Mouse (Mus musculus): Measurements from ENCODE around the gene Slc22a14. TPM values are rescaled to one million over a fixed set of nuclear protein-coding genes. Genes with fewer than 3 reads are reported as not detected.
"Not testable (repeated sequence)": the region's sequence is repeated elsewhere in the genome, so short reads cannot be mapped to it uniquely, and the experiment has no call there.

Slc22a14 gene
- polyA plus RNA-seq, 2 experiments from 2014 or later: not detected

DNA sequence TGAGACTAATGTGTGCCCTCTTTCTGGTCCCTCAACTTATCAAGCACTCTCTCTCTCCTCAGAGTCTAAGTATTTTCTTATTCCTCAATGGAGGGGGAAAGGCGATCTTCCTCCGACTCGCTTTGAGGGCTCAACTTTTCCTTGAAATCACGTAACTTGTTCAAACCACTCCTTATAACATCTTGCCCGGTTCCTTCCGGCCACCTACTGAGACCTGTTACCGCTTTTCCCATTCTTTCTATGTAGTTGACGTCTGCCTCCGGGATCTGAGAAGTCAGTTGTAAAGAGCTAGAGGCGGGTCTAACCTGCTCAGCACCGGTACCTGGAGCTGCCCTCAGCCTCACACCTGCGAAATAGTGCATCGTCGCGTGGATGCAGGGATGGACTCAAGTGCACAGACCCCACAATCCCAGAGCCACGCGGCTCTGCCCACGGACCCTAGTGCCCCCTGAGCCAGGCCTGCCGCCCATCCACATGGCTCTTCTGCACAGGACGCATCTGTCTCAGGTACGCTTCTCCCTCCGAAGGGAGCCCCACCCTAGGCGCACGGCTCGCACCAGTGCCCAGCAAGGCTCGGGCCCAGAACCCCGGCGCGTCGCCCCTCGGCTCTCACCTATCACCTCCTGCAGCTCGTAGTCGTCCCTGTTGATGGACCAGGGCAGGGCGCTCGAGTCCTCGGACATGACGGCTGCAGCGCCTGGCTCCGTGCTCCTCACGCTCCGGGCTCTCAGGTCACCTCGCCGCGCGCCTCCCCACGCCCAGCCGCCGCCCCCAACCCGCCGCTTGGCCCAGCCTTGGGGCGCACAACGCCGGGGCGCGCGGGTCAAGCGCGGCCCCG, 43.7 kb downstream of the Slc22a14 start:
- no peak for ATAC-seq

DNA sequence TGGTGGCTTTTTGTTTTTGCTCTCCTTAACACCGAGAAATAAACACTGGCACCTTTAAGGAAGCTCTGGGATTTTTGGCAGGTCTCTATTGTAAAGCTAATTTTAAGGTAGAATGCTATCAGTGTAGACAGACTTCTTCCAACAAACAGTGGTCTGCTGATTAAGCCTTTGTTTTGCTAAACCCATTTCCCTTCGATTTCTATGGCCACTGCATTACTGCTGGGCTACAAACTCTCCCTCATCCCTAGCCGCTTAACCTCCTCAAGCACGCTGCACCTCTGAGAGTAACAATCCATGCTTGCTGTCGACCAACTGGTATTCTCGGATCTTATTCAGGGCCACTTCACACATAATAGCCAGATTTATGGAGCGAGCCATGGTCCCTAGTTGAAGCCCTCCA, 44.4 kb downstream of the Slc22a14 start:
- ATAC-seq: no peak

DNA sequence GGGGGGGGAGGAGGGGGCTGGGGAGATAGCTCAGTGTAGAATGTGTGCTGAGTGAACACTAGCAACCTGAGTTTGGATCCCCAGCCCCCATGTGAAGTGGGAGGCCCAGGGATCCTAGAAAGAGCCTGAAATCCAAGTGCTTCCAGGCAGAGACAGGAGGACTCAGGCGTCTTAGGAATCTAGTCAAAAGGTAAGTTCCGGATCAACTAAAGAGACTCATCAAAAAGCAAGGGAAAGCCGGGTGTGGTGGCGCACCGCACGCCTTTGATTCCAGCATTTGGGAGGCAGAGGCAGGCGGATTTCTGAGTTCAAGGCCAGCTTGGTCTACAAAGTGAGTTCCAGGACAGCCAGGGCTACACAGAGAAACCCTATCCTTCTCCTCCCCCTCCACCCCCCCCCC, 44.9 kb downstream of the Slc22a14 start:
- ATAC-seq: no peak

DNA sequence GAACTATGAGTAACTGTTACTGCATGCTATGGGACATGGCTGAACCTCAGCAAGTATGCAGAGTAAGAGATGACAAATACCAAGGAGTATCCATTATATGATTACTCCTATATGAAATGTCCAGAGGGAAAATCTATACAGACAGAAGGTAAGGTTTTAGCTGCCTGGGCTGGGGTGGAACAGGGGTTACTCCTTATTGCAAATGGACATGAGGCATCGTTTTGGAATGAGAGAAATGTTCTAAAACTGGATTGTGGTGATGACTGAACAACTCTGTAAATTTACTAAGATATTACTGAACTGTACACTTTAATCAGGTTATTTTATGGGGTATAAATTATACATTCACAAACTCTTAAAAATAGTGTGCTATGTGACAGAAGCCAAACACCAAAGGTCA, 46.5 kb downstream of the Slc22a14 start:
- no peak for ATAC-seq

DNA sequence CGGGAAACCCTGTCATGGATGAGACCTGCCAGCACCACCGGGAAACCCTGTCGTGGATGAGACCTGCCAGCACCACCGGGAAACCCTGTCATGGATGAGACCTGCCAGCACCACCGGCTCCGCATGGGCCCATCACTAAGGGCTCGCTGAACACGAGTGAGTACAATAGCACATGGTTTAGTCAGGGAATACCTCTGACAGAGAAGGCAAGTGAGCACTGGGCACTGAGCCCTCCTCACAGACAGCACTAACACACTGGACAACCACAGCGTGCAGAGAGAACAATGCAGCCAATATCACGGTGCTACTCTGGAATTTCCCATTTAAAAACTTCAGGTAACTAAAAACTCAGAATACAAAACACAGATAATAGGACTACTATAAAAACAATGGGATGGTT, 52.3 kb downstream of the Slc22a14 start:
- ATAC-seq: no peak

DNA sequence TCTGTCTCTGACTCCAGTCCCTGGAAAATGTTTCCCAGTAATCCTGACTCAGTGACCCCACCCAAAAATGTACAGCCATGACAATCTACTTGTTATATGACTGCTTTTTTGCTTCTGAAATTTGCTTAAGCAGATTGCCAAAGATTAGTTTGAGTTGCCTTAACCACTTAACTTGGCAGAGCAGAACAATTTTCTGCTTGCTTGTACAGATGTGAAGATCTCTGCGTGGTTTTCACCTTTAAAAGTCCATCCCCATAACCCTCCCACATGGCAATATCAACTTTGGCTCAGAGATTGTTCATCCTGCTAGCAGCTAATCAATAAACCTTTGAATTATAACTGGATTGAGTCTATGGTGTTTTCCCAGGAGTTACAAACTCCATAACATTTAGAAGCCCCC, 56.3 kb downstream of the Slc22a14 start:
- no peak for ATAC-seq

DNA sequence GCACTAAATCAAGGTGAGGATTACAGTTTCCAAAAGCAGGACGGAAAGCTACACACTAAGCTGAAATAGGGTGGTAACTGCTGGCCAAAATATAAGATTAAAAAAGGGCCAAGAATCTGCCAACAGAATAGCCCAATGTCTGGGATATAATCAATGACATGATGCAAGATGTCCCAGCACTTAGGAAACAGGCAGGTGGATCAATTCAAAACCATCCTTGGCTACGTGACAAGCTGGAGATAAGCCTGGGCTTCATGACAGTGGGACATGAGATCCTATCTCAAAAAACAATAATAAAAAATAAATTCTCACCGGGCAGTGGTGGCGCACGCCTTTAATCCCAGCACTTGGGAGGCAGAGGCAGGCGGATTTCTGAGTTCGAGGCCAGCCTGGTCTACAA, 59.5 kb downstream of the Slc22a14 start:
- ATAC-seq: no peak

DNA sequence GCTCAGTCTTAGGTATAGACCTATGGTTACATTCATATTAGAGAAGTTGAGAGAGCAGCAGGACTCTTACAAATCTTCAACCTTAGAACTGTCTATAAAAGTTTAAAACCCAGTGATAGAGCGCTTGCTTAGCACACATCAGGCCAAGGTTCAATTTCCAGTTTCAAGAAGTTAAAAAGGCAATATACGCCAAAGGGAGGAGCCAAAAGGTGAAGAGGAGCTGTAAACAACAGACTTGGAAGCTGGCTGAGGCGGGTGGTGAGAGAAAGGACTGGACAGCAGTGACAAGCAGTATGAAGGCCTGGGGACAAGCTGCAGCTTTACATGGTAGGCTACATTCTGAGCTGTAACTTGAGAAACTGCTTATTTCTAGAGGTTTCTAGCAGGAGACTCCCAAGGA, 66.8 kb downstream of the Slc22a14 start:
- no peak for ATAC-seq

DNA sequence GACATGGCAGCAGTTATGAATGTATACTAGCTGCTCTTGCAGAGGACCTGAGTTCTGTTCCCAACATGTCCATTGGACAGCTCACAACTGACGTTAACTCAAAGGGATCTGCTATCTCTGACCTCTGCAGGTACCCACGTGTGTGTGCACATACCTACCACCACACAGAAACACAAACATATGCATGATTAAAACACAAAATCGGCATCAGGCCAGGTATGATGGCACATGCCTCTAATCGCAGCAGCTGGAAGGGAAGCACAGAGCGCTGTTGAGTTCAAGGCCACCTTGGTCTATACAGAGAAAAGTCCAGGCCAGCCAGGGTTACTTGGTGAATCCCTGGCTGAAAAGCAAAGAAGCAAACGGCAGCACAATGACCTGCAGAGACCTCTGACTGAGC, 67.7 kb downstream of the Slc22a14 start:
- no peak for ATAC-seq

DNA sequence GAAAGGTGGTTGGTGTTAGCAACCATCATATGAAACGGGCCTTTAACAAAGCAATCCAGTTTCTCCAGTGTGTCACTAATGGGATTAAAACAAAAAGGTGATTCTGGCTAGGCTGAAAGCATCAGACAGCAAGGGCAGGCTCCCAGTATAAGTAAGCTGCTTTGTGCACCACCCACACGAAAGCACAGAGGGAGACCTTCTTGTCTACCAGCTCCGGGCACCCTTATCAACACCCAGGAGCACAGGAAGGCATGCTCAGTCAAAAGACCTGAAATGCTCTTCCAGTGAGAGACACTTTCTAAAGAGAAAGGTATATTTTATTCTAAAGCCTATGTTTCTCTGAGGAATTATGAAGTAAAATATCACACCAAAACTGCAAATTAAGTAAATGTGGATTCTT, 74.6 kb downstream of the Slc22a14 start:
- ATAC-seq: no peak

DNA sequence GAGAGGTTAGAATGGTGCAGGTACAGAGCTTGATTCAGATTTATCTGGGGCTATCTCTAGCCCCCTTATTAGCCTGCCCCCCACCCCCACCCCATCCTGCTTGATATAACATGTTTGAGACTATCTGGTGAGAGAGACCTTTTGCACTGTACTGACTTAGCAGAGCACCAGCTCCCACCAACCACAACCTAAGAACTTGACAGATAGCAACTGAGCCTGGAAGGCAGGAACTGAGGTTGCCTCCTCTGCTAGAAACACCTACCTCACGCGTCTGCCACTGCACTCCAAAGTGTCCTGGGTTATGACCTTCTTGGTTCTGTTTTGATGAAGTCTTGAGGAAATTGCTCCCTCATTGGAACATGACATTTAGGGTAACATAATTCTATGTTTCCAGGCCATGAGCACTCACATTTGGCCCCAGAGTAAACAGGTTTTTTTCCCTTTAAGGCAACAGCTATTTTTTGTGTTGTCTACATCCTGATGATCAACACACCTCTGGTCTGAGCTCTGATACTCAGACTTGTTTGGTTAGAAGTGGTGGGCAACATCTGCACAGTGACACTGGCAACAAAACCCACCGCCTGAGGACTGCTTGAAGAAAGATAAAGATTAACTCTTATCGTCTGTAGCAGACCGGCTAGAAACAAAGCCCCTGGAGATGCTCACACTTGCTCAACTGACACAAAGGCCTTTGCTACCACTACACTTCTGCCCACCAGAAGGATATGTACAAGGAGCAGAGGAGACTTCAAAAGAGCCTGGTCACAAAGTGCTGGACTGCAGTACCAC, 84.3 kb downstream of the Slc22a14 start:
- ATAC-seq: no peak

DNA sequence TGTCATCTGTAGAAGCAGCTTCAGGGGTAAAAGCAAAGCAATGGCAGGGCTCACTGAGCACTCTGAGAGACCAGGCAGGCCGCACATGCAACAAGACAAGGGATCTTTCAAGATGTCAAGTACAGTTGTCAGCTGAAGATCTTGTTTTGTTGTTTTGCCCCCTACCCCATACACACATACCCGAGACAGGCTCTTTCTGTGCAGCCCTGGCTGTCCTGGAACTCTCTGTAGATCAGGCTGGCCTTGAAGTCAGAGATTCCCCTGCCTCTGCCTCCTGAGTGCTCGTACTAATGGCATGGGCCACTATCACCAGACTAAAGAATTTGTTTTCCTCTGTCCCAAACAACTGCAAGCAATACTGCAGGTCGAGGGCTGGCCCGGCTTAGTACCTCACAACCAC, 87.3 kb downstream of the Slc22a14 start:
- ATAC-seq: no peak

DNA sequence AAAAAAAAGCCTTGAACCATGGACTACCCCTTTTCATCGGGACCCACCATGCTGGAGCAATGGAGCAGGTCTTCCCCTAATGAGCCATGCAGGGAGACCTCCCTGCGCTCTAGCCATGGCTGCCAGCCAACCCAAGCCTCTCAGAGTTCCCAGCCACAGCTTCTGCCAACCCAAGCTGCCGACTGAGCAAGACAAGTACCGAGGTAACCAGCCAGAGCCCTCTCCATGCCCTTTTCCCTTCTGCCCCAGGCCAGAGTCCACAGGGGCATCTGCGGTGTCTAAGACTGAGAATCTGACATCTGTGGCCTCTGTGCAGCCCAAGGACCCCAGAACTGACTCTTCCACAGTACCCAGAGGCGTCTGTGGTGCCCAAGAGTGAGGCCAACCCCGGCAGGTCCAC, 89.0 kb downstream of the Slc22a14 start:
- no peak for ATAC-seq

DNA sequence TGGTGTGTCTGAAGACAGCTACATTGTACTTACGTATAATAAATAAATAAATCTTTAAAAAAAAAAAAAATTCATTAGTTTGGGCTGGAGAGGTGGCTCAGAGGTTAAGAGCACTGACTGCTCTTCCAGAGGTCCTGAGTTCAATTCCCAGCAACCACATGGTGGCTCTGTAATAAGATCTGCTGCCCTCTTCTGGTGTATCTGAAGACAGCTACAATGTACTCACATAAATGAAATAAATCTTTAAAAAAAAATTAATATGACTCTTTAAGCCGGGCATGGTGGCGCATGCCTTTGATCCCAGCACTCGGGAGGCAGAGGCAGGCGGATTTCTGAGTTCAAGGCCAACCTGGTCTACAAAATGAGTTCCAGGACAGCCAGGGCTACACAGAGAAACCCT, 90.5 kb downstream of the Slc22a14 start:
- ATAC-seq: not testable (repeated sequence)

DNA sequence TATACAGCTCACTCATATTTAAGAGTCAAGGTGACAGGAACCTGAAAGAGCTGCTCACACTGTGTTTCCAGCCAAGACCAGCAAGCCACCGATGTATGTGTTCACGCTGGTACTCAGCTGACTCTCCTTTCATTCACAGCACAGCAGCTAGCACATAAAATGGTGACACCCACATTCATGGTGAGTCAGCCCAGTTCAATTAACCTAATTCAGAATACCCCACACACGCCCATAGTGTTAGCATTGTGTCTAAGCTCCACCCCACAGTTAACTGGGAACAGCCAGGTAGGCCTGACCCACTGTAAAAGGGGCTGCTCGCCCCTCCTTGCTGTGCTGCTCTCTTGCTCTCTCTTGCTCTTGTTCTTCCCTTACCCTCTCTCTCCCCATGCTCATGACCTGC, 93.9 kb downstream of the Slc22a14 start:
- no peak for ATAC-seq

DNA sequence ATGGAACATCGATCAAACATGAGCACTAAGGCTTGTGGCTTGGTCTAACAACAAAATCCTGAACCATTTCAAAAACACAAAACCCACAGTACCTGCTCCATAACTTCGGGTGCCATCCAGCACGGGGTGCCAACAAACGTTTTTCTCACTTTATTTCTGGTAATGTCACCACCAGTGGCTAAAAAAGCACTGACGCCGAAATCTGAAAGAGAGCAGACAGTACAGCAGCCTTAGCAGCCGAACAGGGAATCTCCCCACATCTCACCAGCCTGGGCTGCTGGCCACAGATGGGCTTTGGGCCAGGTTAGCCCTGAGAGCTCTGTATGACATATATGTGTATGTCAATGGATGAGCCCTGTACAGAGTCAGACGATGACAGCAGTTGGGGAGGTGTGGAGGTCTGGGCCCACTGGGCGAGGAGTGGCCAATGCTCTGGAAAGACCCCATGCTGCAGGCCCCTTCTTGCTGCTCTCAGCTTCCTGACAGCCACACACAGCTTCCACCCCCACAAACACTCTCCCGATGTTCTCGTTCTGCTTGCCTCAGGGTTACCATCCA, 96.7 kb downstream of the Slc22a14 start:
- no peak for ATAC-seq

DNA sequence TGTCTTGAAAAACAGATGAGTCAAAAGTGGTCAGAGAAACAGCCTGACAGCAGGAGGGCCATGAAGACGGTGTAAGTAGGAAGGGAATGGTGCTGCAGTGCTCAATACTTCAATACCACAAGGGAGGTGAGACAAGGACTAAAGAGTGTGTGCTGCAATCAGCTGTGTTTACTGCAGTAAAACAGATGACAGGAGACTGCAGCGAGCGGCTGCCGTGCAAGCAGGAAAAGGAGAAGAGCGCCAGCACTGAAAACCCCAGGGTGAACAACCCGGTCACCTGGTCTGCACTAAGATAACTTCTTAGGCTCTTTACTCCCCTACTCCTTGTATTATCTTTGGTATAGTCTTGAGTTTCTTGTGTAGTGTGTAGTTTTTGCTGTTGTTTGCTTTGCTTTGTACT, 97.2 kb downstream of the Slc22a14 start:
- ATAC-seq: no peak

DNA sequence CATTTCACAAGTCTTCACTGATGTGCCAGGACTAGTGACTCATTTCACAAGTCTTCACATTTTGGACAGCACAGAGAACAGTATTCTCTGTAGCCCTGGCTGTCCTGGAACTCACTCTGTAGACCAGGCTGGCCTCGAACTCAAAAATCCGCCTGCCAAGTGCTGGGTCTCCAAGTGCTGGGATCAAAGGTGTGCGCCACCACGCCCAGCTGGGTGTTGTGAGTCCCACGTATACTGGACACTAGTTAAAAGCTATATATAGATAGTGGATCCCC, 99.3 kb downstream of the Slc22a14 start:
- ATAC-seq: not testable (repeated sequence)

DNA sequence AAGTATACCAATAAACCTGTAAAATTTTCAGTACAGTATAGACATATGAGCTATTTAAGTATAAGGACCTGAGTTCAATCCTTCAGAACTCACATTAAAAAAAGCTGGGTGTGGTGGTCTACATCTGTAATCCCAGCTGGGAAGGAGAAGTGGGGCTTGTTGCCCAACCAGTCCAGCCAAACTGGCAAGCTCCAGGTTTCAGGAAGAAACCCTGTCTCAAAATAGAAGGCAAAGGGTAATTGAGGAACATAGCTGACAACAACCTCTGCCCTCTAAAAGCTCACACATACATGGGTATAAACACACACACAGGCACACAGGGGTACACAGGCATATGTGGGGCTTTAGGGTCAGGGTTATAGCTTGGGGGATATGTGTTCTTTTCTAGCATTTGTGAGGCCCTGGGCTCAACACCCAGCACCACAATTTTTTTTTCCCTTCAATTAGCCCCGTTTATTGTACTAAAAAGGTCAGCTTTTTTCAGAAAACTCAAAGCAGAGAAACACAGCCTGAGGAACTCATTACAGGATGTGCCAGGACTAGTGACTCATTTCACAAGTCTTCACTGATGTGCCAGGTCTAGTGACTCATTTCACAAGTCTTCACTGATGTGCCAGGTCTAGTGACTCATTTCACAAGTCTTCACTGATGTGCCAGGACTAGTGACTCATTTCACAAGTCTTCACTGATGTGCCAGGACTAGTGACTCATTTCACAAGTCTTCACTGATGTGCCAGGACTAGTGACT, 99.8 kb downstream of the Slc22a14 start:
- not testable (repeated sequence) for ATAC-seq

DNA sequence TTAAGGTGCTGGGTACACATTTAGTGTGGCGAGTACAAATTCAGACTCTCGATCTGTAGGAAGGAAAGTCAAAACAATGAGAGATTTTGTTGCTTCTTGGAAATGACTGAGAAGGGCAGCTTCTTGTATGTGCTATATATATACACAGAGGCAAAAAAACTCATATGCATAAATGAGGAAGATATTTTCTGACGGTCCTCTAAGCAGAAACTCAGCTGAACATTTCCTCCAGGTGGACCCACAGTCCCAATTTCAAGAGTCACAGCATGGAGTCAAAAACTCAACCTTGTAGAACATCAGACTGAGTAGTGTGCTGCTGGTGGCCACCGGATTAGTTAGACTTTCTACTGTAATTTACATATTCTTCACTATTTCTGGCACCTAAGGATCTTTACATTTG, 102.3 kb downstream of the Slc22a14 start:
- no peak for ATAC-seq

DNA sequence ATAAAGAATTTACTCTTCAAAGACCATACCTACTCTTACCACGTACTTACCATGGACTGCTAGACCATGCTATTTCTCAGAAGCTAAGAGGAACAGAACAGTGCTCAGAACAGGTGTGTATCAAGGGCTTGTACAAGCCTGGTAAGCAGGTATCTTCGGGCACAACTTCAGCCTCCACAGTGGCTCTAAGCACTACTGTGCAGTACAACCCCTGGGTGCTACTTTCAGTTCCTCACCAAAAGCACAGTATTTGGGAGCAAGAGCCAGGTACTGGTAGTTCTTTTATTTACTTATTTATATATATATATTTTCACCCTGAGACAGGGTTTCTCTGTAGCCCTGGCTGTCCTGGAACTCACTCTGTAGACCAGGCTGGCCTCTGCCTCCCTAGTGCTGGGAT, 104.5 kb downstream of the Slc22a14 start:
- no peak for ATAC-seq

DNA sequence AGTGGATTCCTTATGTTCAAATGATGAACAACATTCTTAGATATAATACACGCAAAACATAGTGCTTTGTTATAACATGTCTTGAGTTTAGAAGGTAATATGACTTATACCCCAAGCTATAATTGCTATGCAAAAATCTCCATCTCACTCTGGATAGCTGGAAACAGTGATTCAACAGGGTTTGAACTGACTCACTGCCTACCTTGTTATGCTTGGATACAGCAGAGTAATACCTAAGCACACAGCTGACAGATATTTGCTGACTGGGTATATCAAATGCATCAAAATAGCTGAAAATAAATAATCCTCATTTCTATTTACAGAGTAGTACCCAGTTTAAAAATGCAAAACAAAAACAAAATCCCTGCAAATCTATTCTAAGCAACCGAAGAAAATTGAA, 106.6 kb downstream of the Slc22a14 start:
- no peak for ATAC-seq

DNA sequence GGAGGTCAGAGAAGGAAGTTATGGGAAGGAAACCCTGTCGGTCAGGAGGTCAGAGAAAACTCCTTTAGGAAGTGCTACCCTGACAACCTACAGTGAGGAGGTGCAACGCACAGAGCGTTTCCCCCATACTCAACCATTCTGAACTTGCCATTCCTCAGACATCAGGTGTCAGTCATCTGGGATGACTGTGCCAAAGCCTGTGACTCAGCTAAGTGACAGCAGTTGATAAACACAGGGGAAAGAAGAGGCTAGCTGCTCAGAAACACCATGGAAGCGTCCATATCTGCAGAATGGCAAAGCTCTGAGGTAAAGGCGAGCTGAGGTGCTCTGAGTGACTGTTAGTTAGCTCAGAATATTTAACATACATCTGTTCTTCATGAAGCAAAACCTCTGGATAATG, 107.2 kb downstream of the Slc22a14 start:
- ATAC-seq: no peak
